Mouse (Mus musculus): Measurements from ENCODE around the gene Cct8. TPM values are rescaled to one million over a fixed set of nuclear protein-coding genes. Genes with fewer than 3 reads are reported as not detected.
A peak's percentile ranks its signal among the peaks of the same experiment; 100 is the strongest.

Cct8 gene
- polyA plus RNA-seq, 1 experiment from 2014 or later: 282 TPM

GRCm38 (mm10) chr16:87445110-87445509 lies 50.6 kb downstream of the Cct8 start:
- no peaks in the 10 kb centered on the region for H3K9me3 ChIP-seq (replicated peaks)
- H3K9ac ChIP-seq: no peak overlapping the region
- no peaks in the 10 kb centered on the region for H3K27me3 ChIP-seq
- H3K4me1 ChIP-seq (replicated peaks): peaks cover 8% of the 10 kb centered on the region
- H3K27ac ChIP-seq: no peak overlapping the region
- no peaks in the 10 kb centered on the region for H3K36me3 ChIP-seq
- H3K4me3 ChIP-seq: no peak overlapping the region
- no peak for ATAC-seq (replicated peaks; ENCODE audit: insufficient number of reproducible peaks, insufficient read depth, low FRiP score, low read depth)
- H3K4me2 ChIP-seq: no peak overlapping the region

- Histone ChIP-seq H3K9ac (no peak overlapping the region), H3K27ac (no peak overlapping the region), H3K4me3 (no peak overlapping the region)
These were observed 51.6 kb downstream of the Cct8 start for GRCm38 (mm10) chr16:87444071-87444470.

GRCm38 (mm10) chr16:87443245-87443644 lies 52.4 kb downstream of the Cct8 start:
- no peak for ATAC-seq (replicated peaks; ENCODE audit: insufficient number of reproducible peaks, insufficient read depth, low FRiP score, low read depth)
- Histone ChIP-seq H3K4me3 (no peak overlapping the region), H3K4me1 (replicated peaks) (peaks cover 14% of the 10 kb centered on the region), H3K36me3 (no peaks in the 10 kb centered on the region), H3K27ac (no peak overlapping the region), H3K9me3 (replicated peaks) (no peaks in the 10 kb centered on the region), H3K9ac (no peak overlapping the region), H3K4me2 (no peak overlapping the region), H3K27me3 (no peaks in the 10 kb centered on the region)

More at GRCm38 (mm10) chr16:87444071-87444470, 51.6 kb downstream of the Cct8 start:
- Histone ChIP-seq H3K9me3 (replicated peaks) (no peaks in the 10 kb centered on the region), H3K4me1 (replicated peaks) (peaks cover 14% of the 10 kb centered on the region), H3K36me3 (no peaks in the 10 kb centered on the region), H3K4me2 (no peak overlapping the region), H3K27me3 (no peaks in the 10 kb centered on the region)
- ATAC-seq (replicated peaks; ENCODE audit: insufficient number of reproducible peaks, insufficient read depth, low FRiP score, low read depth): no peak
- WGBS: 48% methylated on average over 1 of the region's 1 CpGs

GRCm38 (mm10) chr16:87442291-87442690 lies 53.4 kb downstream of the Cct8 start:
- Histone ChIP-seq H3K27ac (no peak overlapping the region), H3K4me1 (replicated peaks) (peaks cover 14% of the 10 kb centered on the region), H3K9ac (no peak overlapping the region), H3K36me3 (no peaks in the 10 kb centered on the region), H3K27me3 (no peaks in the 10 kb centered on the region), H3K9me3 (replicated peaks) (no peaks in the 10 kb centered on the region), H3K4me2 (no peak overlapping the region), H3K4me3 (no peak overlapping the region)
- no peak for ATAC-seq (replicated peaks; ENCODE audit: insufficient number of reproducible peaks, insufficient read depth, low FRiP score, low read depth)
- 39% methylated on average over 5 of the region's 5 CpGs for WGBS

GRCm38 (mm10) chr16:87441089-87441488 lies 54.6 kb downstream of the Cct8 start:
- Histone ChIP-seq H3K9ac (peak overlapping the region; percentile 96), H3K27me3 (no peaks in the 10 kb centered on the region), H3K4me3 (peak overlapping the region; percentile 97), H3K27ac (no peak overlapping the region), H3K4me2 (peak overlapping the region; percentile 86), H3K4me1 (replicated peaks) (peaks cover 14% of the 10 kb centered on the region), H3K9me3 (replicated peaks) (no peaks in the 10 kb centered on the region), H3K36me3 (0 out of 2 replicates have a peak, but pooled peaks cover under 1% of the 10 kb centered on the region)
- 16% methylated on average over 9 of the region's 9 CpGs for WGBS
- no peak for ATAC-seq (replicated peaks; ENCODE audit: insufficient number of reproducible peaks, insufficient read depth, low FRiP score, low read depth)

- ATAC-seq (replicated peaks; ENCODE audit: insufficient number of reproducible peaks, insufficient read depth, low FRiP score, low read depth): peak; percentile 93
- H3K4me1 ChIP-seq (replicated peaks): peaks cover 14% of the 10 kb centered on the region
- under 1% methylated on average over 38 of the region's 38 CpGs for WGBS
These were observed 55.4 kb downstream of the Cct8 start, which contains the start of gene Rwdd2b for GRCm38 (mm10) chr16:87440184-87440686. Rwdd2b (minus strand) TSS chr16:87440573.

GRCm38 (mm10) chr16:87438697-87439096 lies 57.0 kb downstream of the Cct8 start:
- H3K4me1 ChIP-seq (replicated peaks): peaks cover 14% of the 10 kb centered on the region
- no peak overlapping the region for H3K4me3 ChIP-seq
- no peaks in the 10 kb centered on the region for H3K9me3 ChIP-seq (replicated peaks)
- no peak overlapping the region for H3K9ac ChIP-seq
- whole genome bisulfite sequencing: 86% methylated on average over 8 of the region's 8 CpGs
- peaks cover 5% of the 10 kb centered on the region; the same call in 1 of the 2 replicates for H3K36me3 ChIP-seq
- ATAC-seq (replicated peaks; ENCODE audit: insufficient number of reproducible peaks, insufficient read depth, low FRiP score, low read depth): no peak
- no peaks in the 10 kb centered on the region for H3K27me3 ChIP-seq
- H3K4me2 ChIP-seq: no peak overlapping the region
- no peak overlapping the region for H3K27ac ChIP-seq

More at GRCm38 (mm10) chr16:87440184-87440686, 55.4 kb downstream of the Cct8 start, which contains the start of gene Rwdd2b:
- Histone ChIP-seq H3K4me3 (peak within 1 kb of the TSS; percentile 97), H3K9me3 (replicated peaks) (no peaks in the 10 kb centered on the region), H3K27me3 (no peaks in the 10 kb centered on the region), H3K9ac (peak within 1 kb of the TSS; percentile 96), H3K36me3 (peaks cover 5% of the 10 kb centered on the region; the same call in 1 of the 2 replicates), H3K27ac (peak within 1 kb of the TSS; percentile 94), H3K4me2 (peak within 1 kb of the TSS; percentile 86)

- no peak for ATAC-seq (replicated peaks; ENCODE audit: insufficient number of reproducible peaks, insufficient read depth, low FRiP score, low read depth)
- Histone ChIP-seq H3K36me3 (peaks cover 5% of the 10 kb centered on the region; the same call in 1 of the 2 replicates), H3K9ac (no peak overlapping the region), H3K9me3 (replicated peaks) (no peaks in the 10 kb centered on the region), H3K4me1 (replicated peaks) (peaks cover 14% of the 10 kb centered on the region), H3K27me3 (no peaks in the 10 kb centered on the region), H3K4me2 (no peak overlapping the region), H3K27ac (no peak overlapping the region), H3K4me3 (no peak overlapping the region)
- WGBS: 90% methylated on average over 21 of the region's 21 CpGs
These were observed 58.6 kb downstream of the Cct8 start for GRCm38 (mm10) chr16:87437096-87437495.

- no peak overlapping the region for H3K4me2 ChIP-seq
- no peaks in the 10 kb centered on the region for H3K27me3 ChIP-seq
- WGBS: 79% methylated on average over 13 of the region's 13 CpGs
- no peak overlapping the region for H3K27ac ChIP-seq
- peaks cover 18% of the 10 kb centered on the region for H3K4me1 ChIP-seq (replicated peaks)
- H3K9ac ChIP-seq: no peak overlapping the region
- H3K9me3 ChIP-seq (replicated peaks): no peaks in the 10 kb centered on the region
- H3K4me3 ChIP-seq: no peak overlapping the region
- peaks cover 5% of the 10 kb centered on the region; the same call in 1 of the 2 replicates for H3K36me3 ChIP-seq
- no peak for ATAC-seq (replicated peaks; ENCODE audit: insufficient number of reproducible peaks, insufficient read depth, low FRiP score, low read depth)
These were observed 60.1 kb downstream of the Cct8 start for GRCm38 (mm10) chr16:87435411-87436205.

GRCm38 (mm10) chr16:87434946-87435345 lies 60.7 kb downstream of the Cct8 start:
- ATAC-seq (replicated peaks; ENCODE audit: insufficient number of reproducible peaks, insufficient read depth, low FRiP score, low read depth): no peak
- WGBS: 65% methylated on average over 6 of the region's 6 CpGs
- H3K4me1 ChIP-seq (replicated peaks): peaks cover 18% of the 10 kb centered on the region

GRCm38 (mm10) chr16:87434266-87434665 lies 61.4 kb downstream of the Cct8 start:
- 80% methylated on average over 7 of the region's 7 CpGs for WGBS
- H3K4me3 ChIP-seq: no peak overlapping the region
- H3K27ac ChIP-seq: no peak overlapping the region
- no peak overlapping the region for H3K4me2 ChIP-seq
- no peak overlapping the region for H3K9ac ChIP-seq
- no peaks in the 10 kb centered on the region for H3K27me3 ChIP-seq
- H3K4me1 ChIP-seq (replicated peaks): peaks cover 12% of the 10 kb centered on the region
- ATAC-seq (replicated peaks; ENCODE audit: insufficient number of reproducible peaks, insufficient read depth, low FRiP score, low read depth): no peak
- H3K36me3 ChIP-seq: peaks cover 5% of the 10 kb centered on the region; the same call in 1 of the 2 replicates
- H3K9me3 ChIP-seq (replicated peaks): no peaks in the 10 kb centered on the region

More at GRCm38 (mm10) chr16:87434946-87435345, 60.7 kb downstream of the Cct8 start:
- Histone ChIP-seq H3K27ac (no peak overlapping the region), H3K27me3 (no peaks in the 10 kb centered on the region), H3K9me3 (replicated peaks) (no peaks in the 10 kb centered on the region), H3K36me3 (peaks cover 5% of the 10 kb centered on the region; the same call in 1 of the 2 replicates), H3K9ac (no peak overlapping the region), H3K4me2 (no peak overlapping the region), H3K4me3 (no peak overlapping the region)
